Mouse (Mus musculus) heart, embryonic 16.5 days (tissue): ENCODE results near the gene Plekhg6. TPM values are rescaled to one million over a fixed set of nuclear protein-coding genes. Genes with fewer than 3 reads are reported as not detected.

Experiments
- ATAC-seq: fragments of 200-750 bp; cut with Nextera tagmentation; replicated peaks from 2 replicates; pipeline ENCODE4 v1.8.0; 2017; ENCODE audit warnings: moderate number of reproducible peaks; ENCODE audit not compliant: insufficient read depth, low FRiP score; ENCODE audit errors: extremely low read depth
- H3K27ac ChIP-seq: fragments of 300-500 bp; sonication (generic); 2 replicates; pipeline ENCODE4 v1.5.1; 2014; ENCODE audit warnings: mild to moderate bottlenecking, low read length, control low read depth, moderate library complexity
- H3K27me3 ChIP-seq: fragments of 300-500 bp; sonication (generic); 2 replicates; pipeline ENCODE4 v1.6.1; 2014; ENCODE audit warnings: low read length, mixed read lengths; ENCODE audit not compliant: control insufficient read depth, insufficient read depth
- H3K36me3 ChIP-seq: fragments of 300-500 bp; sonication (generic); 2 replicates; pipeline ENCODE4 v1.6.1; 2014; ENCODE audit not compliant: control insufficient read depth, insufficient read depth
- H3K4me1 ChIP-seq: fragments of 300-500 bp; sonication (generic); 2 replicates; pipeline ENCODE4 v1.6.1; 2014; ENCODE audit warnings: low read length, mixed read lengths; ENCODE audit not compliant: control insufficient read depth, insufficient read depth
- H3K4me2 ChIP-seq: fragments of 300-500 bp; sonication (generic); 2 replicates; pipeline ENCODE4 v1.6.1; 2014; ENCODE audit warnings: low read depth, mild to moderate bottlenecking, control low read depth, low read length
- H3K4me3 ChIP-seq: fragments of 300-500 bp; sonication (generic); 2 replicates; pipeline ENCODE4 v1.5.1; 2014; ENCODE audit warnings: mild to moderate bottlenecking, control low read depth, low read length
- H3K9ac ChIP-seq: fragments of 300-500 bp; sonication (generic); 2 replicates; pipeline ENCODE4 v1.6.1; 2014; ENCODE audit warnings: low read length, control low read depth
- H3K9me3 ChIP-seq: fragments of 300-500 bp; sonication (generic); replicated peaks from 2 replicates; pipeline ENCODE4 v1.6.1; 2016; ENCODE audit warnings: low read length; ENCODE audit not compliant: control insufficient read depth
- WGBS: fragments of 180-500 bp; shearing (Covaris S2); extraction: QIAGEN DNeasy Blood & Tissue Kit; methylation state at CpG from one replicate; pipeline ENCODE4 v1.1.7; 2014; 5-methylcytosine and 5-hydroxymethylcytosine counted together
- polyA plus RNA-seq: library from polyadenylated mRNA; unstranded; fragments of >200 nt; fragmentation: Nextera tagmentation; extraction: Ambion mirVana; gene quantifications from 2 replicates; pipeline ENCODE4 v1.2.1, GENCODE M21; 2015

The Plekhg6 gene
- polyA plus RNA-seq, 1 experiment from 2014 or later = 0.41 TPM

GRCm38 (mm10) chr6:125360846-125361245 lies 19.7 kb downstream of the Plekhg6 start:
- Histone ChIP-seq H3K27ac (no peak overlapping the region), H3K9ac (no peak overlapping the region), H3K9me3 (0 out of 2 replicates have a peak, but pooled peaks cover 1% of the 10 kb centered on the region), H3K4me2 (no peak overlapping the region), H3K36me3 (peaks cover 28% of the 10 kb centered on the region), H3K4me3 (no peak overlapping the region), H3K27me3 (peaks cover 5% of the 10 kb centered on the region), H3K4me1 (peaks cover 21% of the 10 kb centered on the region)
- ATAC-seq = no peak
- 73% methylated on average over 9 of the region's 9 CpGs for WGBS

- Histone ChIP-seq H3K27me3 (peaks cover 5% of the 10 kb centered on the region), H3K4me1 (peaks cover 28% of the 10 kb centered on the region), H3K27ac (no peak overlapping the region), H3K9me3 (no peaks in the 10 kb centered on the region), H3K9ac (no peak overlapping the region), H3K4me3 (no peak overlapping the region), H3K36me3 (peaks cover 28% of the 10 kb centered on the region), H3K4me2 (no peak overlapping the region)
- ATAC-seq = no peak
- 46% methylated on average over 9 of the region's 9 CpGs for WGBS
Measured at GRCm38 (mm10) chr6:125359999-125360398, 20.6 kb downstream of the Plekhg6 start.

GRCm38 (mm10) chr6:125357334-125357733 lies 23.3 kb downstream of the Plekhg6 start:
- Histone ChIP-seq H3K9me3 (no peaks in the 10 kb centered on the region), H3K4me2 (no peak overlapping the region), H3K4me1 (peaks cover 42% of the 10 kb centered on the region), H3K27ac (no peak overlapping the region), H3K27me3 (peaks cover 2% of the 10 kb centered on the region; the same call in 1 of the 2 replicates), H3K36me3 (peaks cover 28% of the 10 kb centered on the region), H3K9ac (no peak overlapping the region), H3K4me3 (no peak overlapping the region)
- WGBS = 88% methylated on average over 15 of the region's 15 CpGs
- ATAC-seq = no peak

- 27% methylated on average over 8 of the region's 8 CpGs for WGBS
- Histone ChIP-seq H3K4me2 (no peak overlapping the region), H3K9ac (no peak overlapping the region), H3K4me3 (no peak overlapping the region), H3K4me1 (peaks cover 45% of the 10 kb centered on the region), H3K36me3 (peaks cover 25% of the 10 kb centered on the region), H3K27me3 (peaks cover under 1% of the 10 kb centered on the region; the same call in 1 of the 2 replicates), H3K27ac (peak overlapping the region; percentile 34; the same call in 1 of the 2 replicates), H3K9me3 (no peaks in the 10 kb centered on the region)
- no peak for ATAC-seq
Measured at GRCm38 (mm10) chr6:125356264-125356663, 24.3 kb downstream of the Plekhg6 start.

- WGBS = 10% methylated on average over 10 of the region's 10 CpGs
- H3K27ac ChIP-seq = peak overlapping the region; percentile 44
- no peaks in the 10 kb centered on the region for H3K9me3 ChIP-seq
- H3K4me1 ChIP-seq = peaks cover 46% of the 10 kb centered on the region
- H3K4me2 ChIP-seq = peak overlapping the region; percentile 30
- H3K9ac ChIP-seq = no peak overlapping the region
- no peak overlapping the region for H3K4me3 ChIP-seq
- H3K36me3 ChIP-seq = peaks cover 15% of the 10 kb centered on the region
- peak; percentile 34 for ATAC-seq
- H3K27me3 ChIP-seq = no peaks in the 10 kb centered on the region
Measured at GRCm38 (mm10) chr6:125355197-125355741, 25.3 kb downstream of the Plekhg6 start.

- Histone ChIP-seq H3K4me1 (peaks cover 46% of the 10 kb centered on the region), H3K27me3 (no peaks in the 10 kb centered on the region), H3K9me3 (no peaks in the 10 kb centered on the region), H3K4me2 (peak overlapping the region; percentile 30), H3K27ac (peak overlapping the region; percentile 44), H3K9ac (0 out of 2 replicates have a peak overlapping the region, but pooled peaks have one; percentile 5), H3K36me3 (peaks cover 13% of the 10 kb centered on the region), H3K4me3 (peak overlapping the region; percentile 11; the same call in 1 of the 2 replicates)
- 12% methylated on average over 14 of the region's 14 CpGs for WGBS
- peak; percentile 50 for ATAC-seq
Measured at GRCm38 (mm10) chr6:125354352-125355151, 26.0 kb downstream of the Plekhg6 start.

- Histone ChIP-seq H3K27me3 (no peaks in the 10 kb centered on the region), H3K4me2 (peak overlapping the region; percentile 30), H3K27ac (peak overlapping the region; percentile 44), H3K4me1 (peaks cover 50% of the 10 kb centered on the region), H3K4me3 (no peak overlapping the region), H3K9ac (no peak overlapping the region), H3K9me3 (no peaks in the 10 kb centered on the region), H3K36me3 (peaks cover 13% of the 10 kb centered on the region)
- WGBS = 51% methylated on average over 4 of the region's 4 CpGs
- no peak for ATAC-seq
Measured at GRCm38 (mm10) chr6:125353655-125354054, 26.9 kb downstream of the Plekhg6 start.

GRCm38 (mm10) chr6:125353221-125353620 lies 27.4 kb downstream of the Plekhg6 start:
- 63% methylated on average over 11 of the region's 11 CpGs for WGBS
- no peaks in the 10 kb centered on the region for H3K9me3 ChIP-seq
- peak overlapping the region; percentile 30 for H3K4me2 ChIP-seq
- H3K27me3 ChIP-seq = no peaks in the 10 kb centered on the region
- ATAC-seq = no peak
- H3K4me3 ChIP-seq = no peak overlapping the region
- H3K4me1 ChIP-seq = peaks cover 50% of the 10 kb centered on the region
- peaks cover 12% of the 10 kb centered on the region for H3K36me3 ChIP-seq
- H3K27ac ChIP-seq = peak overlapping the region; percentile 44
- H3K9ac ChIP-seq = no peak overlapping the region

- no peak overlapping the region for H3K9ac ChIP-seq
- H3K4me2 ChIP-seq = peak overlapping the region; percentile 30
- H3K36me3 ChIP-seq = peaks cover 8% of the 10 kb centered on the region
- 52% methylated on average over 4 of the region's 4 CpGs for WGBS
- no peak for ATAC-seq
- H3K4me3 ChIP-seq = no peak overlapping the region
- peaks cover 50% of the 10 kb centered on the region for H3K4me1 ChIP-seq
- H3K27me3 ChIP-seq = no peaks in the 10 kb centered on the region
- peak overlapping the region; percentile 34; the same call in 1 of the 2 replicates for H3K27ac ChIP-seq
- no peaks in the 10 kb centered on the region for H3K9me3 ChIP-seq
Measured at GRCm38 (mm10) chr6:125352811-125353210, 27.8 kb downstream of the Plekhg6 start.
